ENCODE assay signal across 26 mouse cellular contexts in genomic region chr5:123580043-123580442, GRCm38 (mm10). TPM values are rescaled to one million over a fixed set of nuclear protein-coding genes. Genes with fewer than 3 reads are reported as not detected.
A peak's percentile ranks its signal among the peaks of the same experiment; 100 is the strongest.
DNase-seq lines count a peak whose midpoint lies in the region; ATAC-seq lines count a peak whose summit lies in the region.
"Had no signal": no experiment of that assay in that cellular context is flagged by ENCODE, and none has a peak within 500 bp of the region (broad histone marks: within the 10 kb centered on the region; RNA-seq: fewer than 3 reads in every experiment).

No protein-coding gene starts in this region.

- 0 out of 2 replicates have a peak, but pooled peaks have one; percentile 42 for ATAC-seq in common myeloid progenitor, adult 5-6 weeks (replicated peaks; ENCODE audit: low read depth, poor library complexity, severe bottlenecking)
- ATAC-seq in megakaryocyte, adult 5-6 weeks (ENCODE audit: poor library complexity, severe bottlenecking) = peak; percentile 68
- 0 out of 2 replicates have a peak, but pooled peaks have one; percentile 42 for ATAC-seq in monocyte, adult 5-6 weeks (replicated peaks; ENCODE audit: insufficient number of reproducible peaks, low FRiP score, low TSS enrichment, poor library complexity, severe bottlenecking)
- ATAC-seq: CD4-positive, CD25-positive, alpha-beta regulatory T cell, adult 4 months; forebrain, embryonic 13.5 days; forebrain, embryonic 16.5 days; hindbrain, postnatal 0 days had no signal

- DNase-seq in thymus, postnatal 0 days (ENCODE audit: low spot score) = peak; percentile 78
- no peak for DNase-seq in thymus, adult 18-20 months
- no peak for DNase-seq in cerebellum, adult 8-10 months
- no peak for DNase-seq in testis, postnatal 10 days (ENCODE audit: low spot score)
- DNase-seq in retina, embryonic 14.5 days (ENCODE audit: low spot score) = no peak
- DNase-seq: adrenal gland, adult 2 months; adrenal gland, postnatal 14 days; cerebellum, adult 18-20 months; cerebellum, adult 9-11 months; cerebellum, postnatal 25 days; embryo, embryonic 11 days; gastrocnemius, postnatal 10 days; gastrocnemius, postnatal 36 days; heart, adult 18-20 months; heart, postnatal 14 days; heart, postnatal 4 days had no signal

RNA-seq across cellular contexts. Expression of gene Vps33a, which starts 7.2 kb away (rescaled TPM):
- polyA plus RNA-seq in thymus, postnatal 0 days (2015; fragmentation: Nextera tagmentation; extraction: Ambion mirVana) = 20.7 and 23.0 TPM in 2 replicates
- 20.5 and 22.8 TPM in 2 replicates for total RNA-seq in common myeloid progenitor, adult 5-6 weeks (2017)
- 22.7 and 23.3 TPM in 2 replicates for total RNA-seq in megakaryocyte, adult 5-6 weeks (2015)
- 29.5 and 35.5 TPM in 2 replicates for total RNA-seq in megakaryocyte, adult 5-6 weeks (2017)
- total RNA-seq in monocyte, adult 5-6 weeks (2017) = 21.2 to 31.5 TPM (median 21.2 TPM) in 3 replicates

RNA-seq across cellular contexts. Expression of gene Gm49027, which starts 54.8 kb away (rescaled TPM):
- 0.21 TPM in 1 of 2 replicates, not detected in the other for polyA plus RNA-seq in thymus, postnatal 0 days (2015; fragmentation: Nextera tagmentation; extraction: Ambion mirVana)
- not detected in 2 replicates for total RNA-seq in common myeloid progenitor, adult 5-6 weeks (2017)
- 0.09 TPM in 1 of 2 replicates, not detected in the other for total RNA-seq in megakaryocyte, adult 5-6 weeks (2015)
- total RNA-seq in megakaryocyte, adult 5-6 weeks (2017) = not detected in 2 replicates
- 5.7 TPM in 1 of 3 replicates, not detected in the others for total RNA-seq in monocyte, adult 5-6 weeks (2017)
- total RNA-seq: gastrocnemius, postnatal 36 days had no signal
- polyA plus RNA-seq: C2C12; CD4-positive, CD25-positive, alpha-beta regulatory T cell, adult 4 months; erythroblast, embryonic 14.5 days; forebrain, embryonic 10.5 days had no signal

RNA-seq across cellular contexts. Expression of gene Diablo, which starts 56.1 kb away (rescaled TPM):
- 131 and 139 TPM in 2 replicates for polyA plus RNA-seq in thymus, postnatal 0 days (2015; fragmentation: Nextera tagmentation; extraction: Ambion mirVana)
- total RNA-seq in common myeloid progenitor, adult 5-6 weeks (2017) = 38.3 and 60.5 TPM in 2 replicates
- 18.1 and 19.6 TPM in 2 replicates for total RNA-seq in megakaryocyte, adult 5-6 weeks (2015)
- 28.3 and 31.8 TPM in 2 replicates for total RNA-seq in megakaryocyte, adult 5-6 weeks (2017)
- total RNA-seq in monocyte, adult 5-6 weeks (2017) = 50.6 to 65.7 TPM (median 53.4 TPM) in 3 replicates
